Mouse (Mus musculus): ENCODE data around the gene Wbp2nl.

DNA sequence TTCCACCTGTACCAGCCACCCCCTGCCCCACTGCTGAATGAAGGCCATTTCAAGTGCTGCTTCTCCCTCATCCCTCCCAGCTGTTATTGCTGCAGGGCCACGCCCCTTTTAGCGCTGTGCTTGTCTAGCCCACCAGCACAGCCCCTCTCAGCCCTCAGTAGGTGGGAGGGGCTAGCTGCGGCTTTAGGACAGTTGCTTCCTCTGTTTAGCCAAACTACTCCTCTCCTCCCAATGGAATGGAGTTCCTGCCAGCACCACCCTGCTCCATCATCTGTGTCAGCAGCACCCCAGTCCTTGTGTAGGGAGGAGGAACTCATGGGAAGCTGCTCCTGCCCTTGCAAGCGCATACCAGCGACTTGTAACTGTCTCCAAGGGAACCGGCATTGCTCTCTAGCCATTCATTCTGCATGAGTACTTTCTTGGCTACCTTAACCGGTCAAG lies 5.5 kb upstream of the Wbp2nl start:
- no peak for TF ChIP-seq CTCF (IDR thresholded peaks at IDR 0.05)
- no peak for TF ChIP-seq EP300 (IDR thresholded peaks at IDR 0.05; ENCODE audit: insufficient read depth, low read depth, low read length)
